ENCODE assay signal across 17 mouse cellular contexts in the genomic region with DNA sequence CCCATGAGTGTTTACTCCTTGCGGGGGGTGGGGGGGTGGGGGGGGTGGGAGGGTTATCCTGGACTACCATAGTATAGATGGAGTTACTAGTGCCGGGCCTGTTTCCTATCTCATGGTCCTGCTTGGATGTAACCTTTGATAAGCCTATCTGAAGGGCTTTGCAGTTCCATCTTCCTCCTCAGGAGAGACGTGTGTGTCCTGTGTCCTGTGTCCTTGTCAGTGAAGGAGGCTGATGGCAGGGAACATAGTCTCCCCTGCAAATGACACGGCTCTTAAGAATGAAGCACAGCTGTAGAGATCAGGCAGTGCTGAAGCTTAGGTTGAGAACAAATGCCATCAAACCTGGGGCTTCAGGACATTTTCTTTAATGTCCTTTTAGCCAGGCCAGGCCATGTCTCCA. TPM values are rescaled to one million over a fixed set of nuclear protein-coding genes. Genes with fewer than 3 reads are reported as not detected.
DNase-seq lines count a peak whose midpoint lies in the region; ATAC-seq lines count a peak whose summit lies in the region.
"Had no signal": no experiment of that assay in that cellular context is flagged by ENCODE, and none has a peak within 500 bp of the region (broad histone marks: within the 10 kb centered on the region; RNA-seq: fewer than 3 reads in every experiment).

No protein-coding gene starts in this region.

- H3K9me3 ChIP-seq in forebrain, embryonic 12.5 days, result no peaks in the 10 kb centered on the region
- no peaks in the 10 kb centered on the region for H3K9me3 ChIP-seq in forebrain, embryonic 11.5 days (ENCODE audit: control insufficient read depth, low read length)
- no peaks in the 10 kb centered on the region for H3K9me3 ChIP-seq in hindbrain, embryonic 10.5 days
- H3K9me3 ChIP-seq in hindbrain, embryonic 14.5 days (ENCODE audit: control insufficient read depth, low read length), result no peaks in the 10 kb centered on the region
- H3K9me3 ChIP-seq: midbrain, embryonic 15.5 days; neural tube, embryonic 15.5 days had no signal

- H3K4me1 ChIP-seq in forebrain, embryonic 12.5 days, result peaks cover 61% of the 10 kb centered on the region
- peaks cover 21% of the 10 kb centered on the region for H3K4me1 ChIP-seq in forebrain, embryonic 11.5 days (replicated peaks; ENCODE audit: control insufficient read depth, insufficient read depth, low read length)
- H3K4me1 ChIP-seq in hindbrain, embryonic 10.5 days (replicated peaks), result peaks cover 81% of the 10 kb centered on the region
- peaks cover 49% of the 10 kb centered on the region for H3K4me1 ChIP-seq in hindbrain, embryonic 14.5 days (replicated peaks; ENCODE audit: control insufficient read depth, insufficient read depth, low read length)

- H3K4me2 ChIP-seq in forebrain, embryonic 12.5 days, result no peak overlapping the region
- no peak overlapping the region for H3K4me2 ChIP-seq in forebrain, embryonic 11.5 days (ENCODE audit: low read depth, low read length, severe bottlenecking)
- no peak overlapping the region for H3K4me2 ChIP-seq in hindbrain, embryonic 14.5 days (replicated peaks)
- H3K4me2 ChIP-seq: midbrain, embryonic 15.5 days; neural tube, embryonic 15.5 days had no signal

- H3K9ac ChIP-seq in forebrain, embryonic 12.5 days, result no peak overlapping the region
- no peak overlapping the region for H3K9ac ChIP-seq in forebrain, embryonic 11.5 days (ENCODE audit: low read length)
- H3K9ac ChIP-seq in hindbrain, embryonic 14.5 days, result no peak overlapping the region
- H3K9ac ChIP-seq: midbrain, embryonic 15.5 days; neural tube, embryonic 15.5 days had no signal

- no peak for DNase-seq in forebrain, embryonic 11.5 days (ENCODE audit: low spot score)
- no peak for DNase-seq in hindbrain, embryonic 10.5 days (ENCODE audit: low spot score)
- DNase-seq in hindbrain, embryonic 14.5 days (ENCODE audit: low spot score), result no peak
- DNase-seq in thymus, postnatal 4 days, result peak; percentile 5
- DNase-seq in thymus, postnatal 10 days (ENCODE audit: low spot score in 2 of 2), result no peak
- DNase-seq in kidney, adult 11 months, result no peak
- DNase-seq: adrenal gland, postnatal 36 days; cerebellum, adult 9-11 months; gastrocnemius, postnatal 25 days; heart, postnatal 4 days; kidney, postnatal 10 days; right cerebral cortex, postnatal 14 days had no signal

- ATAC-seq in forebrain, embryonic 12.5 days (ENCODE audit: low FRiP score), result no peak
- no peak for ATAC-seq in forebrain, embryonic 11.5 days (replicated peaks; ENCODE audit: low FRiP score)
- no peak for ATAC-seq in hindbrain, embryonic 14.5 days (ENCODE audit: low FRiP score)
- ATAC-seq: midbrain, embryonic 15.5 days had no signal

- no peak overlapping the region for H3K4me3 ChIP-seq in forebrain, embryonic 12.5 days (replicated peaks)
- H3K4me3 ChIP-seq in forebrain, embryonic 11.5 days (ENCODE audit: low read depth, low read length), result no peak overlapping the region
- no peak overlapping the region for H3K4me3 ChIP-seq in hindbrain, embryonic 10.5 days
- no peak overlapping the region for H3K4me3 ChIP-seq in hindbrain, embryonic 14.5 days (replicated peaks; ENCODE audit: low read length)
- H3K4me3 ChIP-seq: midbrain, embryonic 15.5 days; neural tube, embryonic 15.5 days had no signal

- H3K27me3 ChIP-seq in forebrain, embryonic 12.5 days, result no peaks in the 10 kb centered on the region
- no peaks in the 10 kb centered on the region for H3K27me3 ChIP-seq in forebrain, embryonic 11.5 days (ENCODE audit: control insufficient read depth, insufficient read depth, low read length)
- H3K27me3 ChIP-seq in hindbrain, embryonic 10.5 days (ENCODE audit: insufficient read depth, poor library complexity, severe bottlenecking), result no peaks in the 10 kb centered on the region; the same call in 1 of the 2 replicates
- no peaks in the 10 kb centered on the region for H3K27me3 ChIP-seq in hindbrain, embryonic 14.5 days (ENCODE audit: control insufficient read depth, insufficient read depth, low read length)
- H3K27me3 ChIP-seq: midbrain, embryonic 15.5 days; neural tube, embryonic 15.5 days had no signal

- H3K27ac ChIP-seq in forebrain, embryonic 12.5 days, result peak overlapping the region; percentile 81
- no peak overlapping the region for H3K27ac ChIP-seq in forebrain, embryonic 11.5 days (ENCODE audit: low read depth, low read length)
- H3K27ac ChIP-seq in hindbrain, embryonic 10.5 days, result 0 out of 2 replicates have a peak overlapping the region, but pooled peaks have one; percentile 8
- no peak overlapping the region for H3K27ac ChIP-seq in hindbrain, embryonic 14.5 days
- H3K27ac ChIP-seq: midbrain, embryonic 15.5 days had no signal

- 83% methylated on average over 4 of the region's 4 CpGs for WGBS in forebrain, embryonic 12.5 days
- WGBS in forebrain, embryonic 11.5 days, result 93% methylated on average over 4 of the region's 4 CpGs
- 93% methylated on average over 4 of the region's 4 CpGs for WGBS in hindbrain, embryonic 10.5 days
- 87% methylated on average over 4 of the region's 4 CpGs for WGBS in hindbrain, embryonic 14.5 days

- peaks cover 2% of the 10 kb centered on the region; the same call in 1 of the 2 replicates for H3K36me3 ChIP-seq in forebrain, embryonic 12.5 days (replicated peaks)
- no peaks in the 10 kb centered on the region for H3K36me3 ChIP-seq in forebrain, embryonic 11.5 days (ENCODE audit: control insufficient read depth, insufficient read depth, low read length)
- no peaks in the 10 kb centered on the region; the same call in 1 of the 2 replicates for H3K36me3 ChIP-seq in hindbrain, embryonic 10.5 days
- peaks cover 19% of the 10 kb centered on the region for H3K36me3 ChIP-seq in hindbrain, embryonic 14.5 days (replicated peaks; ENCODE audit: control insufficient read depth, insufficient read depth)
- H3K36me3 ChIP-seq: midbrain, embryonic 15.5 days had no signal

RNA-seq across cellular contexts. Expression of a gene that starts 12.4 kb away (rescaled TPM):
- polyA plus RNA-seq in forebrain, embryonic 12.5 days (2016; fragmentation: Nextera tagmentation; extraction: Ambion mirVana), result 16.2 and 16.5 TPM in 2 replicates
- 10.1 and 11.8 TPM in 2 replicates for polyA plus RNA-seq in forebrain, embryonic 11.5 days (2014; fragmentation: Nextera tagmentation; extraction: Ambion mirVana)
- polyA plus RNA-seq in hindbrain, embryonic 10.5 days (2016; fragmentation: Nextera tagmentation; extraction: Ambion mirVana), result 6.9 and 9.7 TPM in 2 replicates
- 19.3 and 21.1 TPM in 2 replicates for polyA plus RNA-seq in hindbrain, embryonic 14.5 days (2014; fragmentation: Nextera tagmentation; extraction: Ambion mirVana)

RNA-seq across cellular contexts. Expression of a gene that starts 59.6 kb away (rescaled TPM):
- 0.88 TPM in 1 of 2 replicates, not detected in the other for polyA plus RNA-seq in forebrain, embryonic 12.5 days (2016; fragmentation: Nextera tagmentation; extraction: Ambion mirVana)
- polyA plus RNA-seq in forebrain, embryonic 11.5 days (2014; fragmentation: Nextera tagmentation; extraction: Ambion mirVana), result 1.1 and 1.2 TPM in 2 replicates
- polyA plus RNA-seq in hindbrain, embryonic 10.5 days (2016; fragmentation: Nextera tagmentation; extraction: Ambion mirVana), result 1.1 TPM in 1 of 2 replicates, not detected in the other
- polyA plus RNA-seq in hindbrain, embryonic 14.5 days (2014; fragmentation: Nextera tagmentation; extraction: Ambion mirVana), result 2.9 and 4.5 TPM in 2 replicates
- polyA plus RNA-seq: embryonic facial prominence, embryonic 14.5 days; kidney, adult 2 months had no signal

Comparison
In these comparisons a context has a peak if more than half of its experiments do, and no peak if none do; other contexts are left out.
1. H3K27ac ChIP-seq: peak in forebrain, embryonic 12.5 days (single experiment) and hindbrain, embryonic 10.5 days (single experiment); none in forebrain, embryonic 11.5 days (single experiment) and hindbrain, embryonic 14.5 days (single experiment).